Mouse (Mus musculus) embryonic facial prominence, embryonic 14.5 days (tissue): Measurements from ENCODE around the gene Inpp5e. TPM values are rescaled to one million over a fixed set of nuclear protein-coding genes. Genes with fewer than 3 reads are reported as not detected.

Source experiments
- ATAC-seq: fragments of 200-750 bp; cut with Nextera tagmentation; 2 replicates; pipeline ENCODE4 v1.8.0; 2017; ENCODE audit warnings: low read depth, moderate number of reproducible peaks, moderate TSS enrichment
- DNase-seq: peaks from one replicate; pipeline ENCODE4 v3.0.0-alpha.2; 2015; ENCODE audit warnings: low spot score
- H3K27ac ChIP-seq: fragments of 300-500 bp; sonication (generic); replicated peaks from 2 replicates; pipeline ENCODE4 v1.5.1; 2014; ENCODE audit warnings: low read depth, mild to moderate bottlenecking, low read length, moderate library complexity
- H3K27me3 ChIP-seq: fragments of 300-500 bp; sonication (generic); replicated peaks from 2 replicates; pipeline ENCODE4 v1.6.1; 2014; ENCODE audit warnings: low read length; ENCODE audit not compliant: control insufficient read depth, insufficient read depth
- H3K36me3 ChIP-seq: fragments of 300-500 bp; sonication (generic); 2 replicates; pipeline ENCODE4 v1.6.1; 2014; ENCODE audit warnings: low read length, mixed read lengths; ENCODE audit not compliant: control insufficient read depth, insufficient read depth
- H3K4me1 ChIP-seq: fragments of 300-500 bp; sonication (generic); 2 replicates; pipeline ENCODE4 v1.6.1; 2014; ENCODE audit warnings: antibody characterized with exemption, low read length; ENCODE audit not compliant: control insufficient read depth, insufficient read depth
- H3K4me2 ChIP-seq: fragments of 300-500 bp; sonication (generic); 2 replicates; pipeline ENCODE4 v1.6.1; 2014; ENCODE audit warnings: low read depth, mild to moderate bottlenecking, low read length, moderate library complexity, mixed read lengths
- H3K4me3 ChIP-seq: fragments of 300-500 bp; sonication (generic); 2 replicates; pipeline ENCODE4 v1.5.1; 2014; ENCODE audit warnings: low read depth, mild to moderate bottlenecking, low read length
- H3K9ac ChIP-seq: fragments of 300-500 bp; sonication (generic); 2 replicates; pipeline ENCODE4 v1.6.1; 2014; ENCODE audit warnings: low read depth, mild to moderate bottlenecking, low read length, moderate library complexity, mixed read lengths
- H3K9me3 ChIP-seq: fragments of 300-500 bp; sonication (generic); 2 replicates; pipeline ENCODE4 v1.6.1; 2016; ENCODE audit warnings: low read length; ENCODE audit not compliant: control insufficient read depth
- whole genome bisulfite sequencing: fragments of 180-500 bp; shearing (Covaris S2); extraction: QIAGEN DNeasy Blood & Tissue Kit; methylation state at CpG from one replicate; pipeline ENCODE4 v1.1.7; 2014; 5-methylcytosine and 5-hydroxymethylcytosine counted together
- polyA plus RNA-seq: library from polyadenylated mRNA; unstranded; fragments of >200 nt; fragmentation: Nextera tagmentation; extraction: Ambion mirVana; gene quantifications from 2 replicates; pipeline ENCODE4 v1.2.1, GENCODE M21; 2014

The Inpp5e gene
- polyA plus RNA-seq, 1 experiment from 2014 or later = 17.8 TPM

DNA sequence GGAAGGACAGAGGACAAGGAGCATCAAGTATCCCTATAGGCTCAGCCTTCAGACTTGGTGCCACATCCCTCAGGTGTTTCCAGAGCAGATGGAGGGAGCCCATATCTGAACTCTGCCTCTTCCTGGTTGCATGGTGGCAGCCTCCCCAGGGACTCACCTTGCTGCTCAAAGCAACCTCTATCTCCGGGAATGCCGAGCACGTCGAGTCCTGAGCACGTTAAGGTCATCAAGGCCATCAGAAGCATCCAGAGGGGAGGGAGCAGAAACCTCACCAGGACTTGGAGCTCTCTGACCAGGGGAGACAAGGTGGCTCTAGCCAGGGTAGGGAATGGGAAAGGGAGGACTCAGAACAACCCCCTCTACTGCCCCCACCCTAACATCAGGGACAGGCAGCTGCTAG lies 45.5 kb downstream of the Inpp5e start:
- H3K4me2 ChIP-seq = no peak overlapping the region
- ATAC-seq = no peak

DNA sequence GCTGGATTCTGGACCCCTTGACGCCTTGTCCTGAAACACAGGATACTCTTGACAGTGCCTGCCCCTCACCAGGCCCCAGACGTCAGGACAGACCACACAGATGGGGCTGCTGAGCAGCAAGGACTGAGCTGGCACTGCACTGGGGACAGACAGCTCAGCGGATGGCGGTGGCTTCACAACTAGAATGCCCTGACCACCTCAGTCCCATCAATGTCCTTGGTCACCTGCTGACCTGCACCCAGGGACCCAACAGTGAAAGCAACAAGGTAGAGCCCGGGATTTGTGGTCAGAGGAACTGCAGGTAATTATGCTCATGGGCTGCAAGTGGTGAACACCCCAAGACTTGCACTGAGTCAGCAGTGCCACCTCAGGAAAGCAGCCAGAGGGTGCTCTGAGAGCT lies 46.0 kb downstream of the Inpp5e start:
- H3K4me1 ChIP-seq = no peaks in the 10 kb centered on the region
- ATAC-seq (no peak), DNase-seq (no peak)
- no peak overlapping the region for H3K4me3 ChIP-seq
- no peaks in the 10 kb centered on the region for H3K9me3 ChIP-seq
- WGBS = 83% methylated on average over 5 of the region's 5 CpGs
- H3K4me2 ChIP-seq = no peak overlapping the region
- H3K9ac ChIP-seq = no peak overlapping the region
- peaks cover 50% of the 10 kb centered on the region for H3K36me3 ChIP-seq
- no peaks in the 10 kb centered on the region for H3K27me3 ChIP-seq
- no peak overlapping the region for H3K27ac ChIP-seq

More for the DNA sequence above, 45.5 kb downstream of the Inpp5e start:
- Histone ChIP-seq H3K27ac (no peak overlapping the region), H3K4me3 (no peak overlapping the region), H3K27me3 (no peaks in the 10 kb centered on the region), H3K36me3 (peaks cover 55% of the 10 kb centered on the region), H3K9ac (no peak overlapping the region), H3K9me3 (no peaks in the 10 kb centered on the region), H3K4me1 (no peaks in the 10 kb centered on the region)
- DNase-seq = no peak
- WGBS = 82% methylated on average over 3 of the region's 5 CpGs

GRCm38 (mm10) chr2:26360772-26361171 lies 48.2 kb downstream of the Inpp5e start, which contains the start of gene Card9:
Gene Card9 (minus strand): TSS chr2:26360918.
- no peaks in the 10 kb centered on the region for H3K9me3 ChIP-seq
- ATAC-seq = no peak
- 44% methylated on average over 3 of the region's 3 CpGs for WGBS

GRCm38 (mm10) chr2:26359983-26360382 lies 49.0 kb downstream of the Inpp5e start:
- Histone ChIP-seq H3K27ac (no peak overlapping the region), H3K36me3 (peaks cover 20% of the 10 kb centered on the region; the same call in 1 of the 2 replicates), H3K4me1 (no peaks in the 10 kb centered on the region), H3K4me2 (no peak overlapping the region), H3K4me3 (no peak overlapping the region), H3K9me3 (no peaks in the 10 kb centered on the region), H3K27me3 (no peaks in the 10 kb centered on the region), H3K9ac (no peak overlapping the region)
- WGBS = 86% methylated on average over 6 of the region's 6 CpGs
- DNase-seq (no peak), ATAC-seq (no peak)

More at GRCm38 (mm10) chr2:26360772-26361171, 48.2 kb downstream of the Inpp5e start, which contains the start of gene Card9:
- Histone ChIP-seq H3K27ac (no peak within 1 kb of the TSS), H3K9ac (no peak within 1 kb of the TSS), H3K4me3 (no peak within 1 kb of the TSS), H3K36me3 (peaks cover 28% of the 10 kb centered on the region), H3K4me1 (no peaks in the 10 kb centered on the region), H3K27me3 (no peaks in the 10 kb centered on the region), H3K4me2 (no peak within 1 kb of the TSS)
- no peak for DNase-seq

GRCm38 (mm10) chr2:26358667-26359320 lies 50.2 kb downstream of the Inpp5e start:
- Histone ChIP-seq H3K27me3 (no peaks in the 10 kb centered on the region), H3K27ac (no peak overlapping the region), H3K9ac (no peak overlapping the region), H3K9me3 (no peaks in the 10 kb centered on the region), H3K4me2 (no peak overlapping the region), H3K4me3 (no peak overlapping the region), H3K4me1 (no peaks in the 10 kb centered on the region), H3K36me3 (0 out of 2 replicates have a peak, but pooled peaks cover 8% of the 10 kb centered on the region)
- DNase-seq (no peak), ATAC-seq (no peak)
- WGBS = 85% methylated on average over 13 of the region's 13 CpGs

DNA sequence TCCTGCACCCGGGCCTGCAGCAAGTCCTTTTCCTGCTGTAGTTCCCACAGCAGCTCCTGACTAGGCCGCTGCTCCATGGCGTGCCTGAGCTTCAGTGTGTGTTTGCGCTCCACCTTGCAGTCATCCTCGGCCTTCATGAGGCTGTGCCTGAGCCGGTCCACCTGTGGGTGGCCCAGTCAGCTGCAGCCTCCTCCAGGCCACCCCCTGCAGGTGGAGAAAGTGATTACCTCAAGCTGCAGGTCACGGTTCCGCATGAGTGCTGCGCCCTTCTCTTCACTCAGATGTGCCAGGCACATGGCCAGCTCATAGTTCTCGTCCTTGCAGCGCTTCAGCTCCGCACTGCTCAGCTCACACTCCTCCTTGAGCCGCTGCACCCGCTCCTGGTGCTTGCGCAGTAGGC lies 51.5 kb downstream of the Inpp5e start:
- DNase-seq (no peak), ATAC-seq (no peak)
- H3K4me1 ChIP-seq = peaks cover 5% of the 10 kb centered on the region; the same call in 1 of the 2 replicates
- no peak overlapping the region for H3K4me2 ChIP-seq
- no peak overlapping the region for H3K9ac ChIP-seq
- no peak overlapping the region for H3K4me3 ChIP-seq
- no peaks in the 10 kb centered on the region for H3K9me3 ChIP-seq
- no peaks in the 10 kb centered on the region for H3K36me3 ChIP-seq
- H3K27ac ChIP-seq = no peak overlapping the region
- no peaks in the 10 kb centered on the region for H3K27me3 ChIP-seq
- WGBS = 43% methylated on average over 15 of the region's 15 CpGs

DNA sequence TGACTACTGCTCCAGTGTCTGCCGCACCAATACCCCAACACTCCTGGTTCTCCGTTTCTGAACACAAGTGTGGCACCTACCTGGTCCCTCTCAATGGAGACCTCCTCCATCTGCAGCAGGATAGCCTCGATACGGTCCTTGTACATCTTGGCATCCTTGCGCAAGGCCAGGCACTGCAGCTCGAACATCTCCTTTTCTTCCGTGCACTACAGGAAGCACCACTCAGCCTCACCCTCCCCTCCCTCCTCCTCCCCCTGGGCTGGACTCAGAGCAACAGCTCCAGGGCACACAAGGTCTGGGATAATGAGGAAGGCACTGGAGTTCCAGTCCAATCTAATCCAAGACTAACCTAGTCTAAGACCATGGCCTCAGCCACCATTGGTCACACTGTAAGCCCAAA lies 52.3 kb downstream of the Inpp5e start:
- H3K4me1 ChIP-seq = peaks cover 6% of the 10 kb centered on the region; the same call in 1 of the 2 replicates
- no peak overlapping the region for H3K4me2 ChIP-seq
- no peak overlapping the region for H3K4me3 ChIP-seq
- no peaks in the 10 kb centered on the region for H3K27me3 ChIP-seq
- no peak overlapping the region for H3K9ac ChIP-seq
- H3K27ac ChIP-seq = no peak overlapping the region
- H3K36me3 ChIP-seq = no peaks in the 10 kb centered on the region
- WGBS = 72% methylated on average over 7 of the region's 7 CpGs
- H3K9me3 ChIP-seq = no peaks in the 10 kb centered on the region
- ATAC-seq = no peak
- DNase-seq = no peak

GRCm38 (mm10) chr2:26356231-26356630 lies 52.8 kb downstream of the Inpp5e start:
- Histone ChIP-seq H3K9me3 (no peaks in the 10 kb centered on the region), H3K27me3 (no peaks in the 10 kb centered on the region), H3K36me3 (no peaks in the 10 kb centered on the region), H3K9ac (no peak overlapping the region), H3K4me2 (no peak overlapping the region), H3K27ac (no peak overlapping the region), H3K4me1 (peaks cover 6% of the 10 kb centered on the region; the same call in 1 of the 2 replicates), H3K4me3 (no peak overlapping the region)
- ATAC-seq (no peak), DNase-seq (no peak)
- 82% methylated on average over 4 of the region's 4 CpGs for WGBS

DNA sequence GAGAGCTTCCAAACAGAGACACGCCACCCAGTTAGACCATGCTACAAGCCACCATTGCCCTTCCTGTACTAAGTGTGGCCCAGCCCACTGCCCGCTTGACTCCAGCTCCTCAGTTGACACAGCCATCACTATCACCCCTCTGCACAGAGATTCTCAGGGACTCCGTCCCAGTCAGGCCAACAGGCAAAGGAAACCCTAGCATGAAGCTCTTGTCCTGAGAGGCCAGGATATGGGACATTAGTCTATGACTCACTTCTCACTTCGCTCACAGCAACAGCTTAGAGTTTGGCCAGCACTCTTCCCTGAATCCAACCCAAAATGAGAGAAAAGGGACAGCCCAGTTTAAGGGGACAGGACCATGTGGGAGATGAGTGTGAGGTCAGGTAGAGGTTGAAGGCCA lies 54.6 kb downstream of the Inpp5e start:
- H3K27me3 ChIP-seq = no peaks in the 10 kb centered on the region
- WGBS = 92% methylated on average over 4 of the region's 4 CpGs
- H3K27ac ChIP-seq = no peak overlapping the region
- H3K9me3 ChIP-seq = no peaks in the 10 kb centered on the region
- H3K4me3 ChIP-seq = no peak overlapping the region
- no peak overlapping the region for H3K4me2 ChIP-seq
- ATAC-seq (no peak), DNase-seq (no peak)
- H3K9ac ChIP-seq = no peak overlapping the region
- peaks cover 11% of the 10 kb centered on the region; the same call in 1 of the 2 replicates for H3K36me3 ChIP-seq
- peaks cover 12% of the 10 kb centered on the region; the same call in 1 of the 2 replicates for H3K4me1 ChIP-seq
